Mouse (Mus musculus) adrenal gland, postnatal 10 days (tissue): ENCODE measurements around the gene Ints7. TPM values are rescaled to one million over a fixed set of nuclear protein-coding genes. Genes with fewer than 3 reads are reported as not detected.

Experiments used
- DNase-seq: peaks from one replicate; pipeline ENCODE4 v3.0.0; 2021; ENCODE audit warnings: mixed read lengths
- long read RNA-seq, 2 experiments: library from polyadenylated mRNA; stranded (forward); transcript quantifications; one replicate each; pipeline ENCODE4 v2.0.0; 2021
- total RNA-seq, 2 experiments: library from RNA; stranded (reverse); gene quantifications; 2 replicates each; pipeline ENCODE4 v1.2.3; 2021

Gene Ints7
- 10 to 100 TPM; 33.8 to 36.4 TPM for total RNA-seq
- long read RNA-seq, experiment 1, full-length matches to known transcripts = 8 of 18 reads
- long read RNA-seq, experiment 1, partial matches to known transcripts = 7 of 18 reads
- long read RNA-seq, experiment 1, other reads (novel, unspliced or antisense) = 3 of 18 reads
- long read RNA-seq, experiment 2, full-length matches to known transcripts = 9 of 10 reads
- long read RNA-seq, experiment 2, partial matches to known transcripts = 1 of 10 reads
- long read RNA-seq, experiment 2, other reads (novel, unspliced or antisense) = 0 of 10 reads

DNA sequence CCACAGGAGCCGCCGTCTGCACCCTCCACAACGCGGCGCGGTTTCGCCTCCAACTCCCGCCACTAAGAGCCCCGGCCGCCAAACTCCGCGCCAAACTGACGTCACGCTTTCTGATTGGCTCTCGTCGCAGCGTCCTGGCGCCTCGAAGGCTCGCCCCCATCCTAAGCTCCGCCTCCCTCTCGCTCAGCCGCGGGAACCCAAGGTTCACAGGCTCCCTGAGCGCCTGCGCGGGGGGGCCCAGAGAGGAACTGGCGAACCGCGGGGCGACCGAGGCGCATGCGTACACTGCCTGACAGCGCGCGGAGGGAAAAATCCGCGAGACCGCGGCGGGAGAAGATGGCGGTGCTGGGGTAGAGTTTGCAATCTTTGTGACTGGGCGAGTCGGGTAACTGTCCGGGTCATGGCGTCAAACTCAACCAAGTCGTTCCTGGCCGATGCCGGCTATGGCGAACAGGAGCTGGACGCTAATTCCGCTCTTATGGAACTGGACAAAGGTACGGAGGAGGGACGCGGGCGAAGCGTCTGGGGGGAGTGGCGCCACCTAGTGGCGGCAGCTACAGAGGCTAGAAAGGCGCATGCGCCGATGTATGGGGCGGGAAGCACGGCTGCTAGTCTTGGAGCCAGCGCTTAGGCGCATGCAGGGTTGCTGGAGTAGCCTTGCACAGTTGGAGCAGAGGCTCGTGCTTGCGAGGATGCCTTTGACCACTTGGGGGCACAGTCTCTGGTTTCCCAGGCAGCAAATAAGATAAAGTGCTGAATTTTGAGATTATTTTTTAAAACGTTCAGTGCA is at the start of gene Ints7, which contains the start of gene Dtl:
TSS of gene Ints7 (plus strand) at position 179 of the 790 bp plus-strand sequence.
TSS of gene Dtl (minus strand) at position 87 of the 790 bp plus-strand sequence.
- DNase-seq = peak; percentile 100

DNA sequence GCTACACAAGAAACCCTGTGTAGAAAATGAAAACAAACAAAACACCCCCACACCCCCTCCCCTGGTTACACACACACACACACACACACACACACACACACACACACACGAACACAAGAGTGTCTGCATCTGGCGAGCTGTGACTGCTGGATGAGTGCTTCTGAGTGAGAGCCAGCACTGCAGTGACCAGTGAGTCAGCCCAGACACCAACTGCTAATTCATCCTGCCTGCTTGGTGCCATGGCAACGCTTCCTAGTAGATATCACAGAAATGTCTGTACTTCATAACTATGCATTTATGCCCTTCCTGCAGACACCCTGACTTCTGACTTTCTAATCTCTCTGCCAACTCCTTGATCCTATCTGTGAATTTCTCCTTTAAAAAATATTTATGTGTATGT is 48.3 kb upstream of the Ints7 start:
- peak; percentile 41 for DNase-seq

DNA sequence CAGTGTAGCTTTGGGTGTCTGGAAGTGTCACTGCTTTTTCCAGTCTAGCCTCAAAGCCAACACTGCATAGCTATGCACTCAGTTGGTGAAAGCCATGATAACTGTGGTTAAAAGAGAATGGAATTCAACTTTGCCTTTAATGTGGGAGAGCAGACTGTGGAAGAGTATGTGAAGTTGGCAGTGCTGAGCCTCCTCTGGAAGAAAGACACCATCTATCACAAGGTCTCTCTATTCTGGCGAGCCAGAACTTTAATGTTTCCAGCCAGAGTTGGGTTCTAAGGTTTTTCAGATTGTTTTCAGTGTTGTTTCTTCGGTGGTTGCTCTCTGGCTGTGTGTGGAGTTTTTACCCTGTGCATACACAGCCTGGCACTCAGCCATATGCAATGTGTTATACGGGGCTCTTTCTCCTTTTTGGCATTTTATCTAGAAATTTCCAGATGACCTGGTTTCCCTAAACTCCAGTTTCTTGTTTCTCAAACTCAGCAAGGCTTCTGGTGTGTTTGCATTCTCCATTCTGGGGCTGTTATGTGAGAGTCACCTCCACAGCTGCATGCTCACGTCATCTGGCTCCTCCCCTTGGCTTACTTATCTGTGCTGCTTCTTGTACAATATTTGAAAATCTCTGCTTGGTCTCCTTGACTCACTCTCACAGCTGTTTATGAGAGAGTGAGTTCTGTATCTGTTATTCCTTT is 47.4 kb upstream of the Ints7 start:
- peak; percentile 47 for DNase-seq

- DNase-seq = peak; percentile 45
Measured at GRCm38 (mm10) chr1:191529406-191529805, 46.0 kb upstream of the Ints7 start.

GRCm38 (mm10) chr1:191531023-191531422 is 44.4 kb upstream of the Ints7 start:
- DNase-seq = no peak

DNA sequence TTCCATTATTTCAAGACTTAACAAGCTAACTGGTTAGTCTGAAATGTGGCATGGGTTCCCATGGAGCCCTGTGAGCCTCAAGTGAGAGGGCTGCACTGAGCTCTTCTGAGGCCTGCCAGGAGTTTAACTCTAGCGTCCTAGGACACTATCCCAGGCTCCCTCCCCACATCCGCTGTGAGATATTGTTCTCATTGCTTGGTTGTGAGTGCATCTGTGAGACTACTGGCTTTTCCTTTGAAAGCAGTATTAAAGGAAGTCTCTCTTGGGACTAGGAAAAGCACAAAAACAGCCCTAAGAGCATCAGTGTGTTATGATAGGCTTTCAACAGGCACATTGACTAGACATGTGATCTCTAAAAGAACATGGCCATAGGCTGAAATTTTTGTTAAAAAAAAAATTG is 40.5 kb upstream of the Ints7 start:
- no peak for DNase-seq

- no peak for DNase-seq
Measured at GRCm38 (mm10) chr1:191540300-191540699, 35.1 kb upstream of the Ints7 start.

- no peak for DNase-seq
Measured at GRCm38 (mm10) chr1:191541014-191541413, 34.4 kb upstream of the Ints7 start.

DNA sequence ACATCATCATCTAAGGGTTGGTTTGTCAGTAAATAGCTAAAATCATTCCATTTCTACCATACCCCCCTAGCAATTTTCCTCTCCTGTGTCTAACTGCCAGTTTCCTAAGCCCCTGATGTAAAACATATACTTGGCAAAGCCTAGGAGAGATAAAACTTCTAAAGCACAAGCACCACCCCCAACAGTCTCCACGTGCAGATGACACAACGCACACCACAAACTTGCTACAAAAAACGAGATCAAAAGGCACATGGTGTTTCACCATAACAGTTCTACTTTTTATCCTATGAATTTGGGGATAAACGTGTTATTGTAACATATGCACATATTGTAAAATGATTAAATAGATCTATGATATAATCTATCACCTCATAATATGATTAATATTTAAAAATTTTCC is 33.8 kb upstream of the Ints7 start:
- DNase-seq = no peak

DNA sequence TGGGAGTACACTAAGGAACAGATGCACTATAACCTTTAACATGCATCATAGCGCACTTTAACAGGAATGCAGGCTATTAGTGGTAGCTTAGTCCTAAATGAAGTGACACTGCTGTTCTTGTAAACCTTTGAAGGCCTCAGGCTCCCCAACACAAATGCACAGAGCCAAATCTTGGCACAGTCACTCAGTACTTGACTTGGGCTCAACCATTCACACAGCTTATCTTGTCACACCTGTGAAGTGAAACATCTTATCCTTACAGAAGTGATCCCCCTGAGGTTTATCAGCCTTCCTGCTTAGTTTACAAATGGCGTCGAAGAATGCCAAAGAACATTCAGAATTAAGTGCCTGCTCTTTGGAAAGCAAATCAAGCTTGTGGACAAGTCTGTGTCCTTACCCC is 31.7 kb upstream of the Ints7 start:
- DNase-seq = no peak

DNA sequence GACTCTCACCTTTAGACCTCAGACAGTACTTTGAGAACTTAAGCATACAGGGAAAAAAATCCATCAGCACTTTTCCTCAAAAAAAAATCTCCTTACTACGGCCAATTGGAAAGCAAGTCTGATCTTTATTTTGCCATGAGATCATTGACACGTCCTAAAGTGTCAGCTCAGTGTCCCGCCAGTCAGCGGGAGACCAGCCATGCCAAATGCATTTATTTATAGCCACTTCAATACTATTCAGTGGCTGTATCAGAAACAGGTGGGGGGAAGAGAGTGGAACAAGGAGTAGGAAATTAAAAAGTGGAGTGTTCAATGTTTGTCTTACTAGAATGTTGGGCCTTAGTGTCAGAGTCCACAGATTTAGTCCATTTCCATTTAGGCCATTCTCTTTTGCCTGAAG is 24.6 kb upstream of the Ints7 start:
- no peak for DNase-seq

- DNase-seq = peak; percentile 38
Measured at GRCm38 (mm10) chr1:191557109-191557508, 18.3 kb upstream of the Ints7 start.

- no peak for DNase-seq
Measured at GRCm38 (mm10) chr1:191559779-191560178, 15.7 kb upstream of the Ints7 start.

DNA sequence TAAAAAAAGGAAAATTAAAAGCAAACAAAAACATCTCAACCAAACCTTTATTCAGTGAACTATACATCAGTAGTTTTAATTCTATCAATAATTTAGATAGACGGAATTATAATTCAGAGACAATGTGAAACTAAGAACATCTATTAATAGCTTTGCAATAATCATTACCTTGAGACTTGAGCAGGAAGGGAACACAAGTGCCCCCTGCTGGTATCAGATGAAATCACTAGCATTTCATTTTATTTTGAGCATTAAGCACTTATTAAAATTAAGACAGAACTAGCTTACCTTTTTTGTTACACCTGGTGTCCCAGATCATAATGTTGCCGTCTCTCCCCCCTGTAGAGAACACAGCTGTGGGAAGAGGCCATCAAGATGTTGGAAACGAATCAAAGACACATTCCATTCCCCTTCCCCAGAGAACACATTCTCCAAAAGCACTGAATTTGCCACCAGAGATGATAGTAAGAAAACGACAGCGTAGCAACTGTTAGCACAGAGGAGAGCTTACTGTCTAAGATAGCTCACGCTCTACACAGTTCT is 12.5 kb upstream of the Ints7 start:
- peak; percentile 57 for DNase-seq

GRCm38 (mm10) chr1:191567859-191568258 is 7.6 kb upstream of the Ints7 start:
- DNase-seq = no peak

DNA sequence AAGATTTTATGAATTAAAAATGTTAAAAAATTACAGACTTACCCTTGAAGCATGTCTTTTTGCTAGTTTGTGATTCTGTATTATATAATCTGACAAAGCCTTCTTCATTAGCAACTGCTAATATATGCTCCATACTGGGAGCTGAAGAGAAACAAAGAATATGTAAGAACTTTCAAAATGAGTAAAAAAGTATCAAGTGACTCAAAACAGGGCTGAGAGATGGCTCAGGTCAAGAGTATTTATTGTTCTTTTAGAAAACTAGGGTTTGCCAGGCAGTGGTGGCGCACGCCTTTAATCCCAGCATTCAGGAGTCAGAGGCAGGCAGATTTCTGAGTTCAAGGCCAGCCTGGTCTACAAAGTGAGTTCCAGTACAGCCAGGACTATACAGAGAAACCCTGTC is 5.8 kb upstream of the Ints7 start:
- no peak for DNase-seq

- no peak for DNase-seq
Measured at GRCm38 (mm10) chr1:191570415-191570814, 5.0 kb upstream of the Ints7 start.

- DNase-seq = no peak
Measured at GRCm38 (mm10) chr1:191573906-191574639, 1.4 kb upstream of the Ints7 start.

DNA sequence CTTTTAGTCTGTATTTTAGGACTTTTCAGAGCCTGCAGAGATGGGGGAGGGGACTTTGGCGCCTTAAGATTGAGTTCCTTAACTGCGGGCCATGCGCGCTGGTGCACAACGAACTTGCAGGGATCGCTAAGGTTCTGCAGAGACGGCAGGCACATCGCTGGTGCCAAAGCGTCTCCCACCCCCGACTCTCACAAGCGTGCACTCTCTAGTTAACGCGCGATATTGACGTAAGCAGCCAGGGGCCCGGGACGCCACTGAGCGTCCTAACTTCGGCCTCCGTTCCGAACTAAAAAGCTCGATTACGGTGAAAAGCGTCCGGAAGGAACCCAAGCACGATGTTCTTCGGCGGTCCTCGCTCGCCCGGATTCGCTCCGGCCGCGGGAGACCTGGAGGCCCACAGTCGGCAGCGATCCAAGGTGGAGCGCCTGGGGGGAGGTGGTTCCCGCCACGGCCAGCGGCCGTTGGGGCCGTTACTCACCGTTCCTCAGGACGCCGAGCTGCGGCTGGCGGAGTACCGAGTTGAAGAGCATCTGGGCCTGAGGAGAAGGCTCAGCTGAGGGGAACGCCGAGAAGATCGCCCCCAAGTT is 472 bp upstream of the Ints7 start:
- DNase-seq = no peak

DNA sequence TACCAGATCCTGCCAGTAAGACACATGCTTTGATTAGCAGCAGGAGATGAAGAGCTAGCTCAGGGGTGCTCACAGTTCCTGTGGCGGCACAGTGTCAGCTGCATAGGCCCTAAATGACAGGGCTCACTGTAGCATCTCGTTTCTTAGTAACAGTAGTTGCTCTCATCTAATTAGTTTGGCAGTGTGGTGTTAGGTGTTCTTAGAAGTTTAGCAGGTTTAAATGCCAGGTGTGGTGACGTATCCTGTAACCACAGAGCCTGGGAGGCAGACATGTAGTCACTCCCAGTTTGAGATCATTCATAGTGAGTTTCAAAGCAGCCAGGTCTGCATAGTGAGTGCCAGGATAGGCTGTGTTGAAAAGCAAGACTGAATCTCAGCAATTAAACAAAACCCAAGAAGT is 4.1 kb downstream of the Ints7 start:
- no peak for DNase-seq

GRCm38 (mm10) chr1:191581641-191582040 is 6.2 kb downstream of the Ints7 start:
- DNase-seq = no peak

DNA sequence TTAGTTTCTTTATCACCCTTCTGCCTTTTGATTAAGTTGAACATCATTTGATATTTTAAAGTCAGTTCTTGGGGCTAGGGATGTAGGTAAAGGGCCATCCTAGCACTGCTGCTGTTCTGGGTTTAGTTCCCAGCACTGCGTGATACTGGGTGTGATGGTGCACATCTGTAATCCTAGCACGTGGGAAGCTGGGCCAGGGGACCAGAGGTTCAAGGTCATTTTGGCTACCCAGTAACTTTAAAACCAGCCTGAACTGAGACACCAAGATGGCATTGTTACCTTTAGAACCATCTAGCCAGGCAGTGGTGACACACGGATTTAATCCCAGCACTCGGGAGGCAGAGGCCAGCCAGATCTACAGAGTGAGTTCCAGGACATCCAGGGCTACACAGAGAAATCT is 8.4 kb downstream of the Ints7 start:
- no peak for DNase-seq
